Mouse (Mus musculus): Measurements from ENCODE around the gene Rbms3. TPM values are rescaled to one million over a fixed set of nuclear protein-coding genes. Genes with fewer than 3 reads are reported as not detected.

Rbms3 gene
- polyA plus RNA-seq, 1 experiment from 2014 or later: 15.2 TPM

GRCm38 (mm10) chr9:116919441-116920019 is 710.2 kb downstream of the Rbms3 start:
- no peak for DNase-seq (ENCODE audit: low spot score)

GRCm38 (mm10) chr9:116912493-116912847 is 717.2 kb downstream of the Rbms3 start:
- no peak for DNase-seq (ENCODE audit: low spot score)

GRCm38 (mm10) chr9:116911781-116912492 is 717.8 kb downstream of the Rbms3 start:
- no peak for DNase-seq (ENCODE audit: low spot score)

GRCm38 (mm10) chr9:116909511-116909910 is 720.2 kb downstream of the Rbms3 start:
- no peak for DNase-seq (ENCODE audit: low spot score)

- DNase-seq (ENCODE audit: low spot score): no peak
Measured at GRCm38 (mm10) chr9:116906955-116907354, 722.8 kb downstream of the Rbms3 start.

- DNase-seq (ENCODE audit: low spot score): no peak
Measured at GRCm38 (mm10) chr9:116905646-116906045, 724.1 kb downstream of the Rbms3 start.

- no peak for DNase-seq (ENCODE audit: low spot score)
Measured at GRCm38 (mm10) chr9:116903304-116903993, 726.3 kb downstream of the Rbms3 start.

GRCm38 (mm10) chr9:116899403-116899802 is 730.3 kb downstream of the Rbms3 start:
- DNase-seq (ENCODE audit: low spot score): no peak

GRCm38 (mm10) chr9:116886973-116887680 is 742.6 kb downstream of the Rbms3 start:
- no peak for DNase-seq (ENCODE audit: low spot score)

GRCm38 (mm10) chr9:116885617-116886016 is 744.1 kb downstream of the Rbms3 start:
- no peak for DNase-seq (ENCODE audit: low spot score)

- no peak for DNase-seq (ENCODE audit: low spot score)
Measured at GRCm38 (mm10) chr9:116880503-116880902, 749.2 kb downstream of the Rbms3 start.

- DNase-seq (ENCODE audit: low spot score): no peak
Measured at GRCm38 (mm10) chr9:116879600-116880457, 749.9 kb downstream of the Rbms3 start.

GRCm38 (mm10) chr9:116876786-116877185 is 752.9 kb downstream of the Rbms3 start:
- no peak for DNase-seq (ENCODE audit: low spot score)

GRCm38 (mm10) chr9:116873976-116874320 is 755.8 kb downstream of the Rbms3 start:
- no peak for DNase-seq (ENCODE audit: low spot score)

- DNase-seq (ENCODE audit: low spot score): no peak
Measured at GRCm38 (mm10) chr9:116873033-116873975, 756.4 kb downstream of the Rbms3 start.

- no peak for DNase-seq (ENCODE audit: low spot score)
Measured at GRCm38 (mm10) chr9:116872346-116872745, 757.4 kb downstream of the Rbms3 start.

- no peak for DNase-seq (ENCODE audit: low spot score)
Measured at GRCm38 (mm10) chr9:116871576-116871975, 758.1 kb downstream of the Rbms3 start.

- no peak for DNase-seq (ENCODE audit: low spot score)
Measured at GRCm38 (mm10) chr9:116866060-116866459, 763.7 kb downstream of the Rbms3 start.

GRCm38 (mm10) chr9:116863626-116864025 is 766.1 kb downstream of the Rbms3 start:
- DNase-seq (ENCODE audit: low spot score): no peak

GRCm38 (mm10) chr9:116862341-116862740 is 767.4 kb downstream of the Rbms3 start:
- DNase-seq (ENCODE audit: low spot score): no peak
